Mouse (Mus musculus) urinary bladder, adult 18-20 months (tissue): ENCODE data around the gene Pknox2.

Experiments
- DNase-seq, 2 experiments: peaks; one replicate each; pipeline ENCODE4 v3.0.0; 2022; ENCODE audit warnings: low spot score in 2 of 2, mixed read lengths in 2 of 2

Gene Pknox2

DNA sequence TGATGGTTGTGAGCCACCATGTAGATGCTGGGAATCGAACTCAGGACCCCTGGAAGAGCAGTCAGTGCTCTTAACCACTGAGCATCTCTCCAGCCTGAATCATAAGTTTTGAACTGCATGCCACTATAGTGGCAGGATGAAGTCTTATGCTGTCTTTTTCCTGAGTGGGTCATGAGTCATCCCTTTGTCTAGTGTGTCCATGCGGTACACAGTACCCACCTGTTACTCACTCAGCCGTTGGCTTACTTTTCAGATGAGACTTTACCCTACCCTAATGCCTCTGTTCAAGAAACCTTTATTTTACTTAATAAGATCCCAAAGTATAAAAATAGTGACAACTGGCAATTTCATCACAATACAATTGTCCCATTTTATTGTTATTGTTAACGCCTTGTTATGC, 95.5 kb downstream of the Pknox2 start:
- no peak for DNase-seq

DNA sequence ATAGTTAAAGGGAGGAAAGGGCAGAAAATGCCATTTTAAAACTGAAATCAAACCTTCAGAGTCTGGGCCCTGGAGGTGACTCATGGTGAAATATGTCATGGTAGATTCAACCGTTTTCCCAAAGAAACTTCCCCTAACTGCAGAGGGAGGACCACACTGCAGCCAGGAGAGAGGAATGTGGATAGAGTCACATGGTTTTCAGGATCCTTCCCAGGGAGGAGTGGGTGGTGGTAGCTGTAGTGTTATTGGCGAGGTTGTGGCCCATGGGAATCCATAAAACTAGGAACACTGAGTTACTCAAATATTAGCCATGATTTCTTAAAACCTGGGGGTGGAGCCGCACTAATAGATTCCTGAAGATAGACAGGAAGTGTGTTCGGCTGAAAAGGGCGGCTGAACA, 99.7 kb downstream of the Pknox2 start:
- no peak for DNase-seq

DNA sequence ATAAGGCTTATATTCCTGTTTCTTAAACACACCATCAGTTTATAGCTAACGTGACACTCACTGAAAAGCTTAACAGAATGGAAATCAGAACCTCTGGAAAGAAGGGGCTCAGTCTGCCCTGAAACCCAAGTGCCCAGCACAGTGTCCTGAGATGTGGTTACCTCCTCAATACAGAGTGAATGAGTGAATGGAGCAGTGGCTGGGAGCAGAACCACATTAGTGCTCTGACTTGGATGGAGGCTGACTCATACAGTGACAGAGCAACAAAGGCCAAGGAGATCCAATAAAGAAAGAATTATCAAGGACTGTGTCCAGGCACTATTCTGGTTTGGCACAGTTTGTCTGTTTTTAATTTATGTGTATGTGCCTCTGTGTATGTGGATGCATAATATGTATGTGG, 101.3 kb downstream of the Pknox2 start:
- no peak for DNase-seq

DNA sequence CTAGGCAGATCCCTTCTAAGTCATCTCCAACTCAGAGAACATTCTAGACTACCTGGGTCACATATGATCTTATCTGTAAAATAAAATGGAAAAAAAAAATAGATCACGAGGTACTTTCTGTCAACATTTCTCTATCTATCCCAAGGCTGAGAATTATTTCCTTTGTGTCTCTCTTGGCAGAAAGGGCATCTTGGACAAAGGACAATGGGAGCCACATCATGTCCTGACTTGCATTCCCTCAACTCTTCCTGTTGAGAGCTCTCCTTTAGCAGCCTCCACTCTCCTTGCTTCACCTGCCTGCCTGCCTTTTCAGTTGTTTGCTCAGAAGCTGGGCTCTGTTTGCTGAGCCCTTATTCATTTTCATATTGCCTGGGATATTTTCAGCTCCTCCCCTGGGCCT, 103.0 kb downstream of the Pknox2 start:
- DNase-seq, result no peak

DNA sequence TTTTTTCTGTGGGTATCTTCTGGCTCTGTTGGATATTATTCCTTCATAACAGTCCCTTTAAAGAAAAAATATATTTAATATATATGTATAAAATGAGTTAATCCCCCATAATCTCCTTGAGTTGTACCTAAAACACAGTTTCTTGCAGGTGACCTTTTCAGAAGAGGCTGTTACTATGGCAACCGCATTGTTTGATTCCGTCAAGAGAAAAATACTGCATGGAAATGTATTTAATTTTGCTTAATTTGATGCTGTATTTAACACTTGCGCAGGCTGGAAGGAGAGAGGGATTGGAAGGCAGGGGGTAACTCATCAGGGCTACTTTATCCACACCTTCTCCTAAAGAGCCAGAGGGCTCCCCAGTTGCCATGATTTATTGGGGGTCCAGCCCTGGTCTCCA, 108.3 kb downstream of the Pknox2 start:
- DNase-seq, result no peak

DNA sequence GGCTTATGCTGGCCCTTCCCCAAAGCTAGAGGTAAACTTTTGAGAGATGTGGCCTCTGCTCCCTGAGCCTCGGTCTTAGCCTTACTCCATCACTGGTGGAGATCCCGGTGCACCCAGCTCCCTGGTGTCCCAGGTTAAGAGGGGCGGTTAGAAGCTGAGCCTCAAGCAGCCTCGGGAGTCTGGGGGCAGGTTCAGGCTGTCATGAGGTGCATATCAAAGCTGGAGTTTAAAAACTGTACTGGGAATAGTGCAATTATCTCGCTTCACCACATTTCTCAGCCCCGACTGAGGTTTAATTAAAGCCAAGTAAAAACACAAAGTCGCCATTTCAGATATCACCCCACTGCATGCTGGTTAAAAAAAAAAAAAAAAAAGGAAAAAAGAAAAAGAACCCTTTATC, 108.8 kb downstream of the Pknox2 start:
- DNase-seq, result no peak

DNA sequence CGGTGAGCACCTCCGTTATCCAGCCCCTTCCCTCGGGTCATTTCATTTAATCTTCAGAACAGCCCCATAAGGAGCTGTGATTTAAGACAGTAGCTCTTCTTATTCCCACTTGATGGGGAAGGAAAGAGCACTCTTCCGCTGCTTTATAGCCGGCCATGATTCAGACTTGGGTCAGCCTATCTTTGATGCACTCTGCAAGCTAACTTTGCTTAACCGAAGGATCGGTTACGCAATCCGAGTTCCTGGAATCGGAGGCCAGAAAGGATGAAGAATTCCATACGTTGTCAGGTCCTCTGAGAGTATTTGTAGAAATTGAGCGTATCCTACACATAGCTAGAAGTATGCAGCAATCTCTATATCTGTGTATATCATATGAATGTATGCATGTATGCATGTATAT, 109.8 kb downstream of the Pknox2 start:
- no peak for DNase-seq

DNA sequence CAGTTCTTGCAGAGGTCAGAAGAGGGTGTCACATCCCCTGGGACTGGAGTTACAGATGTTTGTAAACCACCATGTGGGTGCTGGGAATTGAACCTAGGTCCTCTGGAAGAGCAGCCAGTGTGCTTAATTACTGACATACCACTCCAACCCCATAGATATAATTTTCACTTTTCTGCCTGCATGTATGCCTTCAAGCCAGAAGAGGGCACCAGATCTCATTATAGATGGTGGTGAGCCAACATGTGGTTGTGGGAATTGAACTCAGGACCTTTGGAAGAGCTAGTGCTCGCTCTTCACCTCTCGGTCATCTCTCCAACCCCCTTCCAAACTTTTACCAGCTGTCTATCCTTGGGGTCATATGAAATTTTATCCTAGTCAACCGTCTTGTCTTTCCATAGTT, 112.0 kb downstream of the Pknox2 start:
- no peak for DNase-seq

DNA sequence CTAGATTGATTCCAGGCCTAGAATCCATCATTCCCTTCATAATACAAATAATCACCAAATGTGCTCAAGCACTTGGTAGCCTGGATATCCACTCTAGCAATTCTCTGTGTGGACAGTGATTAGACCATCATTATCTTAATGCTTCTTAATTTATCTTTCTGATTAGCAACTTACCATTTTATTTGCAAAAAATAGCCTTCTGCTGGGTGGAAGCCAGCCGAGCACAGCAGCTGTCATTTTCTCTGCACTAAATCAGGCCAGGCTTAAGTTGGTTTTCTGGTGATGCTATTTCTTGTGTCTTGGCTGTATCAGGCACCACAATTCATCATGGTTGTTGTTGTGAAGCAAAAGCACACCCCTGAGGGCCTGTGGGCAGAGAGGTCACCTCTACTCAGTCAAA, 112.9 kb downstream of the Pknox2 start:
- no peak for DNase-seq

DNA sequence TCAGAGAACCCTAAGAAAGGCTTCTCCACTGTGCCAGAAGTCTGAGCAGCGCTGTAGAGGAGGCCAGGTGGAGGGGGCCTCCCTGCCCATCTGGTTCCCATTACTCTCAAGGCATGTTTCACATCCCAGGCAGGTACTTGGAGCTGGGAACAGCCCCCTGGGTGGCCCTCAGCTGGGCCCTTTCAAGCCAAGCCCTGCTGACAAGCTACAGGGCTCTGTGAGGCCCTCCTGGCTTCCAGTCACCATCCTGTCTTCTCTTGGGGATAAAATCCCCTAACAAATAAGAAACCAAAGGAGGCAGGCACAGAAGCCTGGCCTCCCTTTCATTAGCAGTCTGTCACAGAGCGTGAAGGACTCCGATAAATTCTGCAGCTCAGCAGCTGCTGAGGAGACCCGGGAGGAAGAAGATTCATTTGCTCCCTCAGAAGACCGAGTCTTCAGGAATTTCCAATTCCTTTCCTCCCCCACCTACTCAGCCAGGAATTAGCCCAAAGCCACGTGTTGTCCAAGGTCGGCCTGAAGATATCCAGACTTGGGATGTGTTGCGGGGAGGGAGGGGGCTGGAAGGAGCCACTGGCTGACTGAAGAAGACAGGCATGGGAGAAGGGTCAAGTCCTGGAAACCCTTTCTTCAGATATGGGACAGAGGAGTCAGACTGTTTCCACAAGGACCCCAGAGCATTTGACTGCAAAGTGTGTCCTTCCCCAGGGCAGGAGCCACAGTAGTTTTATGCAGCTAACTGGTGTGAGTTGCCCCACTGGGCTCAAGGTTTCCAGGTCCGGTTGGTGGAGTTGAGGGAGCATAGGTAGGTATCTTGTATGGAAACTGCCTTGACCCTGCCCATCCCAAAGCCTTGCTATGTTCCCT, 116.6 kb downstream of the Pknox2 start:
- DNase-seq, result no peak

DNA sequence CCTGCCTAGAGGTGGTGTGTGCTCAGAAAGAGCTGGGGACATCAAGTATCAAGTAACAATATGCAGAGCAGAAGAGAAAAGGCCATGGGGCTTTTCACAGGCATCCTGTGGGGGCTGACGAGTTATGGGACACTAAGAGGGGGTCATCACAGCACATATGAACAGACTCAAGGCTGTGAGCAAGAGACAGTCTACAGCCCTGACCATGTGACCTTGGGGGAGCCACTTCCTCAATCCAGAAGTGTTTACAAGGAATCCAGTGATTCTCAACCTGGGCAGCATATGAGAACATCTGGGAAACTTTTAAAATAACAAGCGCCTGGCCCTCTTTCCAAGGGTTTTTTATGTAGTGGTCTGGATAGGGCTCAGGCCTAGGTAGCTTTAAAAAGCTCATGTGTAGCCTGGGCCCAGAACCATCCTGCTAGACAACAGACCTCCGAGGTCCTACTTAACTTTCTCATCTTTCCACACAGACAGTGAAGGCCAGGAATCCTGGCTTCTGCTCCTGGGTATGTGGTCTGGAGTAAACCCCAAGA, 117.3 kb downstream of the Pknox2 start:
- no peak for DNase-seq

DNA sequence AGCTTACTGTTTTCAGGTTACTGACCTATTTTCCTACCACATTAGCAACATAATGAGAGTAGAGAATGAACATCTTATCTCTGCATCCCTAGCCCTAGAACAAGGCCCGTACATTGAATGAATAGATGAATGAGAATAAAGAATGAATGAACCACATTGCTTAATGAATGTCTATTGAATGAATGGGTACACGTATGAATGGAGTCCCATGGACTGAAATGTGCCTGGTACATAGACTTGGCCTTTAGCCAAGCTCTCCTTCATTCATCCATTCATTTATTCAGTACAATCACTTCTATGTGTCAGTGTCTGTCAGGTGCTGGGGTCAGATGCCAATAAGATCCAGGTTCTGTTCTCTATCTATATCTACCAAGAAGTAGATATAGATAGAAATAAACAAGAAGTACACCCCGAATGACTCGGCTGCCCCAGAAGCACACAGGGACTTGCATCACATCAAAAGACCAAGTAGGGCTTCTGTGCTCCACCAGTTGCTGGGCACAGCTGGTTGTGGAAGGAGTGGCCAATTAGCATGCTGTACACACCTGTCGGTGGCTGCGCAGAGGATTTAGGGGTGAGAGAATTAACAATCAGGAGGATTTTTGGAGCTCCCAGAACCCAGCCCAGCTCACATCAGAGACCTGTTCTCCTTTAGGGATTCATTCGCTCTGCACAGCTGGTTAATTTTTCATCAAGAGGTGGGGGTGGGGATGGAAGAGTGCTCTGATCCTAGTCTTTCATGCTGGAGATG, 119.2 kb downstream of the Pknox2 start:
- DNase-seq, result no peak

DNA sequence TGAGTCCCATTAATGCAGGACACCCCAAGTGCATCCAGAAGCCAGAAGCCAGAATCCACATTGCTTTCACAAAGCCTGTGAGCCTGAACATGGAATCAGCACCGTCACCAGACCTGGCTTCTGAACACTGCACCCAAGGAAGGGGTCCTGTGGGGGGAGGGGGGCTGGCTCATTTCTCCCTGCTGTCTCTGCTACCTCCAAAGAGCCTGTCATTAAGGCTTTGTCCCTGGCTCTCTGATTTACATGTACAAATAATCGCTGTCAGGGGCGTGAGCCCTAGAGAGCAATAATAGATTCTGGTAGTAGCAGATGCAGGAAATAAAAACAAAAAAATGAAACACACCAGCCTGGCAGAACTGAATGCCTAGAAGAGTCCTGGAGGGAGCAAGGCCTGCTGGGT, 121.3 kb downstream of the Pknox2 start:
- no peak for DNase-seq

DNA sequence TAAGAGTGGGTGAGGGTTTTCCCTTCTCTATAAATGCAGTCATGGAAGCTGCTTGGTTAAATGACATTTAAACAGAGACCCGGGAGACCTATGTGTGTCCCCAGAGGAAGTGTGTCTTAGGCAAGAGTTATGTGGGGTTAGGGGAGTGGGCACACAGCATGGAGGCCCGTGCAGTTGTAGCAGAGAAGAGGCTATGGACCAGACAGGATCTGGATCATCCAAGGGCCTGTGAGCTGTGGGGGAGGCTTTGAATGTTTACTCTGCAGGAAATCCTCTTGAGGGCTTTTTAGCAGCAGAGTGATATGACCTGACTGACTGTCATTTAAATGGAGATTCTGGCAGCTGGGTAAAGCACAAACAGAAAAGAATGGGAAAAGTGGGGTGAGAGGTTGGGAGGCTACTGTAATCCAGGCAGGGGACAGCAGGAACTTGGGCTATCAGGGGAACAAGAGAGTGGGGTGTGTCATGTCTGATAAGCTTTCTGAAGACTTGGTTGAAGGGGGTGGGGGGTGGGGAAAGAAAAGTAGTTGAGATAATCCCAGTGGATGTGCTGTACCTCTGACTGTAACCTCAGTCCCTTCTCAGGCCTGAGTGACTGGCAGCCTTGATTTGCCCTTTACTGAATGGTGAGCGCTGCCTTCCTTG, 125.5 kb downstream of the Pknox2 start:
- no peak for DNase-seq

DNA sequence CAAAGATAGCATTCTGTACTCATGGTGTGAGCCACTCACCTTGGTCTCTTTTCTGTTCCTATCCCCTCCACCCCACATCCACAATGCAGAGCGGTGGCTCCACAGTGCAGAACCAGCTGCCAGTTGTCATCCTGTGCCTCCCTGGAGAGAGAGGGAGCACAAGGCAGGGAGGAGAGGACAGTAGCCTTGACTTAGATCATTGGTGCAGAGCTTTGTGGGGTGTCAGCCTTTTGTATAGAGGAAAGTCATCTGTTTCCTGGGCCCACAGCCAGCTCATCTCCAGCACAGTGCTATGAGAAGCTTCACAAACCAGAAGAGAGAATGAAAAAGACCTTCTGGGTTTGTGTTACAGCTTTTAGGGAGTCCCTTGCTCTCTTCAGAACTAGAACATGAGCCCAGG, 129.1 kb downstream of the Pknox2 start:
- DNase-seq, result no peak

DNA sequence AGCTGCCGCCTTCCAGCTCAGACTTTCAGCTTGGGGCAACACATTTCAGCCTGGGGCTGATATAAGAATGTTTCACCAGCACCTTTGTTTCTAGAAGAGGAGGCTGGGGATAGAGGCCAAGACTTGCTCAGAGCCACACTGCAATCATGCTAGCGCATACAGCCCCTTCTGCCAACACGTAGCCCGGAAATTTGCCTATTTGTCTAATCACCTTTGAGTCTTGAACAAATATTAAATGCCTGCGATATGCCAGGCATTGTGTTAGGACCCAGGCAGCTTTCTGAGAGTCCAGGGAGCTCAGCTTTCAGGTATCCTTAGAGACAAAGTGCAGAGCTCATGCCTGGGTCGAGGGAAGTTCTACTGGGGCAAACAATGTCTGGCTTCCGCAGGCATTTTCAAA, 130.0 kb downstream of the Pknox2 start:
- DNase-seq, result no peak

DNA sequence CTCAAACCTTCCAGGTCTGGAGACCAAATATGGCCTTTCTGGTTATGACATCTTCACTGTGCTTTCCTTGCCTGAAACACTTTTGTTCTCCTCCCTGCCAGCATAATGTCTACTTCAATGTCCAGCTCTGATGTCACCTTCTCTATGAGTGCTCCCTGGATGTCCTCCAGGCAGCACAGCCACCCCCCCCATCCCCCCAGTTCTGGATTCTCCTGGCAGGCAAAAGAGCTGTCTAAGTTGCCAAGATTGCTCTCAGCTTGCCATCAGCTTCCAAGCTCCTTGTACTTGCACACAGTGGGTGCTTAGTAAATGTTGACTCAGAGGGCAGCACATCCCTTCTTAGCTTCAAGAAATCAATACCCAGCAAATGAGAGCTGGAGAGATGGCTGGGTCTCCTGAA, 131.0 kb downstream of the Pknox2 start:
- no peak for DNase-seq

DNA sequence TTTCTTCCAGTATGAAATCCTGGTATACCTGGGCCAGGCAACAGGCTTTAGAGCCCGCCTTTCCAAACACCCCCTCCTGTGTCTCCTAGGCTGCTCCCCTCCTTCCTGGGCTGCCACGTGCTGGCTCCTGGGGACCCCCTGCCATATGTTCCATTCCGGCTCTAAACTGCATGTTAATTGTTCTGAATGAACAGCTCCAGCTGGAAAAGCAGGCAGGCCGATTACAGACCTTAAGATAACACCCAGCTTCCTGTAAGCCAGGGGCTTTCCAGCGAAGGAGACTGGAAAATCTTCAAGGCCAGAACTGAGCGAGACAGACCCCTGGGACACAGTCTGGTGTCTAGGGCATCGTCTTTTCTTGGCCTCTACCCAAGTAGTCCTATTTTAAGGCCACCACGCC, 133.6 kb downstream of the Pknox2 start:
- DNase-seq, result no peak

DNA sequence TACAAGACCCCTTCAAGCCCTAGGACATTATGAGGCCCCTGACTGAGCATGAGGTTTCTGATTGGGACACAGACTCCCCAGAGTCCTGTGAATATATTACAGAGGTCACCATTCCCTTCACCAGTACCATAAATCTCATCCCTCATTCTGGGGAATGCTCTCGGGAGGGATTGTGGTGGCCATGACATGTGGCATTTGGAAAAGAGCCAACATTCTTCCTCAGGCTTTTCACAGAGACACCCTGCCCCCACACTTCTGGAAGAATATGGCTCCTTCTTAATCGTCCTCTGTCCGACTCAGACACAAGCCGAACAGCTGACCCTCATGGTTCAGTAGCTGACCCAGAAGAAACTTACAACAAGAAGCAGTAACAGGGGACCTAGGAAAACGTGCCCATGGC, 139.1 kb downstream of the Pknox2 start:
- no peak for DNase-seq

DNA sequence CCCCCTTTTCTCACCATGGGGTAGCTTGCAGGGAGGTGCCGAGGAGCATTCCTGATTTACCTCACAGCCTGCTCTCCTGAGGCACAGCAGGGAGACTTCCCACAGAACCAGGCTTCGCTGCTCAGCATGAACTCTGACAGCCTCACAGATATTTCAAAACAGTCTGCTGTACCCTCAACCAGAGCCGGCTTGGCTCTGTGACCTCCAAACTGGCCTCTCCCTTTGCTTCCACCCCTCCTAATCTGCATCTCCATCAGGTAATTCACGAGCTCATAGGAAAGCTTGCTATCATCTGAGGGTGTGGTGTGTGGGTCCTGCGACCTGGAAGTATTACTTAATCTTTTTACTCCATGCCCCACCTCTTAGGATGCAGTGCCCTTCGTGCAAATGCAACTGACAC, 142.5 kb downstream of the Pknox2 start:
- no peak for DNase-seq

DNA sequence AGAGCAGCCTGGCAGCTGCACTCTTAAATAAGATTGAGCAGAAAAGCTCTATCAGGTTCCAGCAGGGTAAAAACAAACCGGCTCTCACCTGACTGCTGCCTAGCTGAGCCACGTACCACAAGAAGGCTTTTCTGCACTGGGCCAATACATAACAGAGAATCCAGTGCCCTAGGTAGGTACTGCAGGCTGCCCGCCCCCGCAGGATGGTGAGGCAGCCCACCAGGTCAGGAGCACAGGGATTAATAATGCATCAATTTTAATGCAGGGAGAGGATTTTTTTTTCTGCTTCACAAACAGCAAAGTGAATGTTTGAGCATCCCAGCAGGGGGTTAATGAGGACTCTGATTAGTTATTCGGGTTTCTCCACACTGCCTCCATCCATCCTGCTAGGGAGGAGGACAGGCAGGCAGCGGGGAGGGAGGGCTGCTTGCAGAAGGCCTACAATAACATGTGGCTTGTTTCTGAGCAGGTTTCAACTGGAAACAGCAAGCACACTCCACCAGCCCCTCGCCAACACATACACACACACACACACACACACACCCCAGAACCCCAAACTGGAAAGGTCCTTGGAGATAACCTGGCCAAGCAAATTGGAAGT, 145.2 kb downstream of the Pknox2 start:
- DNase-seq, result no peak

DNA sequence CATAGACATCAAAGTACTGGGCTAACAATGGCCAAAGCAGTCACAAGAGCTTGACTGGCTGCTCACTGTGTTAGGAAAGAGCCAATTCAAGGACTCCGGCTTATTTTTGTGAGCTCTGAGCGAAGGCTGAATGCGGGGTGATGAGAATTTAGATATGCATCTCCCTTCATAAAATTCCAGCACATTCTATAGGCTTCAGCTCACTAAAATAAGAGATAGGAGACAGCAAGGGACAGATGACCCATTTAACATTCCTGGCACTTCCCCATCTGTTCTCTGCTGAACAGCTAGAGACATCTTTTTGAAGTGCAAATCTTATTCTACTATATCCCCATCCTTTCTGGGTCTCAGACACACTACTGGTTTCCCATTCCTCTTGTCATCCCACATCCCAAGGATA, 147.8 kb downstream of the Pknox2 start:
- no peak for DNase-seq
